Mouse (Mus musculus) cortical plate, adult 2 months (tissue): ENCODE data around the gene Dnajb12. TPM values are rescaled to one million over a fixed set of nuclear protein-coding genes. Genes with fewer than 3 reads are reported as not detected.
A peak's percentile ranks its signal among the peaks of the same experiment; 100 is the strongest.

Source experiments
- H3K27ac ChIP-seq: fragments of 200-500 bp; 2 replicates; pipeline ENCODE4 v1.5.1; 2012; ENCODE audit warnings: low read length, control low read depth, inconsistent platforms; ENCODE audit not compliant: insufficient read depth
- H3K4me1 ChIP-seq: fragments of 200-500 bp; 2 replicates; pipeline ENCODE4 v1.6.1; 2011; ENCODE audit warnings: low read length; ENCODE audit not compliant: control insufficient read depth, insufficient read depth
- H3K4me3 ChIP-seq: fragments of 200-500 bp; 2 replicates; pipeline ENCODE4 v1.5.1; 2011; ENCODE audit warnings: mild to moderate bottlenecking, low read length, control low read depth; ENCODE audit not compliant: insufficient read depth
- CTCF ChIP-seq: fragments of 200-500 bp; IDR thresholded peaks from 2 replicates; pipeline ENCODE4 v1.5.1; 2011; ENCODE audit warnings: mild to moderate bottlenecking, control low read depth, low read length; ENCODE audit not compliant: insufficient read depth; ENCODE audit errors: extremely low read depth
- POLR2A ChIP-seq: fragments of 200-500 bp; IDR thresholded peaks from 2 replicates; pipeline ENCODE4 v1.6.1; 2011; ENCODE audit warnings: mild to moderate bottlenecking, low read length, control low read depth; ENCODE audit not compliant: insufficient read depth; ENCODE audit errors: extremely low read depth
- polyA plus RNA-seq: library from polyadenylated mRNA; depleted of rRNA; stranded (reverse); fragments of >200 nt; gene quantifications from 2 replicates; pipeline ENCODE4 v1.2.3, GENCODE M21; 2012

Dnajb12 gene
- polyA plus RNA-seq, 1 experiment = 45.0 TPM

GRCm38 (mm10) chr10:59894251-59895160, 15.2 kb downstream of the Dnajb12 start:
- peak overlapping the region; percentile 2; the same call in 1 of the 2 replicates for H3K27ac ChIP-seq
- peaks cover 20% of the 10 kb centered on the region for H3K4me1 ChIP-seq
- TF ChIP-seq CTCF (peak; percentile 84), POLR2A (no peak)
- H3K4me3 ChIP-seq = no peak overlapping the region

GRCm38 (mm10) chr10:59895460-59896186, 16.3 kb downstream of the Dnajb12 start:
- H3K27ac ChIP-seq = peak overlapping the region; percentile 30; the same call in 1 of the 2 replicates
- no peak overlapping the region for H3K4me3 ChIP-seq
- peaks cover 24% of the 10 kb centered on the region for H3K4me1 ChIP-seq
- TF ChIP-seq CTCF (no peak), POLR2A (no peak)

- Histone ChIP-seq H3K4me3 (no peak overlapping the region), H3K27ac (peak overlapping the region; percentile 30), H3K4me1 (peaks cover 29% of the 10 kb centered on the region)
- TF ChIP-seq POLR2A = no peak
- no peak for TF ChIP-seq CTCF
Measured at GRCm38 (mm10) chr10:59896211-59896610, 16.9 kb downstream of the Dnajb12 start.

GRCm38 (mm10) chr10:59896911-59897331, 17.6 kb downstream of the Dnajb12 start:
- Histone ChIP-seq H3K4me3 (no peak overlapping the region), H3K4me1 (peaks cover 31% of the 10 kb centered on the region), H3K27ac (peak overlapping the region; percentile 80)
- TF ChIP-seq POLR2A (no peak), CTCF (no peak)

- TF ChIP-seq POLR2A (peak; percentile 61; the same call in 1 of the 2 replicates), CTCF (no peak)
- peak overlapping the region; percentile 80 for H3K27ac ChIP-seq
- H3K4me1 ChIP-seq = peaks cover 34% of the 10 kb centered on the region
- no peak overlapping the region for H3K4me3 ChIP-seq
Measured at GRCm38 (mm10) chr10:59897511-59897910, 18.2 kb downstream of the Dnajb12 start.

- Histone ChIP-seq H3K4me3 (no peak overlapping the region), H3K27ac (peak overlapping the region; percentile 73; the same call in 1 of the 2 replicates), H3K4me1 (peaks cover 34% of the 10 kb centered on the region)
- no peak for TF ChIP-seq POLR2A
- TF ChIP-seq CTCF = no peak
Measured at GRCm38 (mm10) chr10:59898180-59898778, 18.9 kb downstream of the Dnajb12 start.

- Histone ChIP-seq H3K4me3 (no peak overlapping the region), H3K27ac (peak overlapping the region; percentile 91), H3K4me1 (peaks cover 36% of the 10 kb centered on the region)
- TF ChIP-seq POLR2A (no peak), CTCF (no peak)
Measured at GRCm38 (mm10) chr10:59898935-59899334, 19.6 kb downstream of the Dnajb12 start.

- H3K4me1 ChIP-seq = peaks cover 36% of the 10 kb centered on the region
- TF ChIP-seq POLR2A (peak; percentile 84), CTCF (no peak)
- no peak overlapping the region for H3K4me3 ChIP-seq
- peak overlapping the region; percentile 91 for H3K27ac ChIP-seq
Measured at GRCm38 (mm10) chr10:59899341-59900173, 20.2 kb downstream of the Dnajb12 start.

GRCm38 (mm10) chr10:59900174-59900435, 20.7 kb downstream of the Dnajb12 start:
- peaks cover 35% of the 10 kb centered on the region for H3K4me1 ChIP-seq
- TF ChIP-seq CTCF = no peak
- no peak for TF ChIP-seq POLR2A
- no peak overlapping the region for H3K4me3 ChIP-seq
- H3K27ac ChIP-seq = peak overlapping the region; percentile 91
